Mouse (Mus musculus) heart, embryonic 13.5 days (tissue): Measurements from ENCODE around the gene Cdh15. TPM values are rescaled to one million over a fixed set of nuclear protein-coding genes. Genes with fewer than 3 reads are reported as not detected.

Source experiments
- ATAC-seq: fragments of 200-750 bp; cut with Nextera tagmentation; 2 replicates; pipeline ENCODE4 v1.8.0; 2017; ENCODE audit warnings: moderate TSS enrichment; ENCODE audit not compliant: insufficient number of reproducible peaks, low FRiP score, low TSS enrichment; ENCODE audit errors: extremely low read depth
- H3K27ac ChIP-seq: fragments of 300-500 bp; sonication (generic); replicated peaks from 2 replicates; pipeline ENCODE4 v1.5.1; 2015; ENCODE audit warnings: moderate library complexity, mild to moderate bottlenecking, inconsistent platforms
- H3K27me3 ChIP-seq: fragments of 300-500 bp; sonication (generic); replicated peaks from 2 replicates; pipeline ENCODE4 v1.6.1; 2015; ENCODE audit warnings: mild to moderate bottlenecking, inconsistent platforms
- H3K36me3 ChIP-seq: fragments of 300-500 bp; sonication (generic); 2 replicates; pipeline ENCODE4 v1.6.1; 2015; ENCODE audit warnings: mild to moderate bottlenecking, inconsistent platforms
- H3K4me1 ChIP-seq: fragments of 300-500 bp; sonication (generic); 2 replicates; pipeline ENCODE4 v1.6.1; 2015; ENCODE audit warnings: inconsistent platforms
- H3K4me2 ChIP-seq: fragments of 300-500 bp; sonication (generic); 2 replicates; pipeline ENCODE4 v1.6.1; 2015; ENCODE audit warnings: inconsistent platforms, mild to moderate bottlenecking, moderate library complexity
- H3K4me3 ChIP-seq: fragments of 300-500 bp; sonication (generic); 2 replicates; pipeline ENCODE4 v1.5.1; 2015; ENCODE audit warnings: moderate library complexity, mild to moderate bottlenecking, inconsistent platforms
- H3K9ac ChIP-seq: fragments of 300-500 bp; sonication (generic); 2 replicates; pipeline ENCODE4 v1.6.1; 2015; ENCODE audit warnings: inconsistent platforms, mild to moderate bottlenecking, moderate library complexity
- H3K9me3 ChIP-seq: fragments of 300-500 bp; sonication (generic); 2 replicates; pipeline ENCODE4 v1.6.1; 2016; ENCODE audit warnings: inconsistent platforms
- WGBS: fragments of 180-500 bp; shearing (Covaris S2); methylation state at CpG from one replicate; pipeline ENCODE4 v1.1.7; 2015; ENCODE audit warnings: mixed read lengths; 5-methylcytosine and 5-hydroxymethylcytosine counted together
- polyA plus RNA-seq: library from polyadenylated mRNA; unstranded; fragments of >200 nt; fragmentation: Nextera tagmentation; extraction: Ambion mirVana; gene quantifications from 2 replicates; pipeline ENCODE4 v1.2.1, GENCODE M21; 2015

The Cdh15 gene
- polyA plus RNA-seq, 1 experiment from 2014 or later = 0.47 TPM

DNA sequence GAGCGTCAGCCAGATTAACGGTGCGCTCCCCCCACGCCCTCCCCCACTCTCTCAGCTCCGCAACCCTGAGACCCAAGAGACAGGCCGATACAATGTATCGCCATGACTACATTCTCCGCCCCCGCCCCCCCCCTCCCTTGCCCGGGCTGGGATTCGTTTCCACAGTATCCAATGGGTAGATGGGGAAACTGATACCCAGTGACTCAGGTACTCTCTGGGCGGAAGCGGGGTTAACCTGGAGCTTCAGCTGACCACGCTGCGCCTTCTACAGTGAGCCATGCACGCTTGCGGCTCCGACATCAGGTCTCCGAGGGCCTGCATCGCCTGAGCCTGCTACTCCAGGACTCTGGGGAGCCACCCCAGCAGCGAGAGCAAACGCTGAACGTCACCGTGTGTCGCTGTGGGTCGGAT lies 17.0 kb downstream of the Cdh15 start:
- H3K36me3 ChIP-seq = no peaks in the 10 kb centered on the region
- ATAC-seq = no peak
- no peak overlapping the region for H3K27ac ChIP-seq
- 0 out of 2 replicates have a peak overlapping the region, but pooled peaks have one; percentile 7 for H3K9ac ChIP-seq
- H3K4me3 ChIP-seq = peak overlapping the region; percentile 33
- H3K4me2 ChIP-seq = peak overlapping the region; percentile 61
- H3K9me3 ChIP-seq = peaks cover 23% of the 10 kb centered on the region
- 0 out of 2 replicates have a peak, but pooled peaks cover 16% of the 10 kb centered on the region for H3K27me3 ChIP-seq
- peaks cover 11% of the 10 kb centered on the region; the same call in 1 of the 2 replicates for H3K4me1 ChIP-seq
- WGBS = 65% methylated on average over 26 of the region's 26 CpGs

GRCm38 (mm10) chr8:122865441-122865840 lies 17.7 kb downstream of the Cdh15 start:
- H3K36me3 ChIP-seq = no peaks in the 10 kb centered on the region
- H3K4me3 ChIP-seq = peak overlapping the region; percentile 33; the same call in 1 of the 2 replicates
- peaks cover 23% of the 10 kb centered on the region for H3K9me3 ChIP-seq
- no peak overlapping the region for H3K27ac ChIP-seq
- H3K27me3 ChIP-seq = 0 out of 2 replicates have a peak, but pooled peaks cover 21% of the 10 kb centered on the region
- no peak for ATAC-seq
- peak overlapping the region; percentile 61 for H3K4me2 ChIP-seq
- WGBS = 55% methylated on average over 10 of the region's 10 CpGs
- peaks cover 11% of the 10 kb centered on the region; the same call in 1 of the 2 replicates for H3K4me1 ChIP-seq
- H3K9ac ChIP-seq = no peak overlapping the region

DNA sequence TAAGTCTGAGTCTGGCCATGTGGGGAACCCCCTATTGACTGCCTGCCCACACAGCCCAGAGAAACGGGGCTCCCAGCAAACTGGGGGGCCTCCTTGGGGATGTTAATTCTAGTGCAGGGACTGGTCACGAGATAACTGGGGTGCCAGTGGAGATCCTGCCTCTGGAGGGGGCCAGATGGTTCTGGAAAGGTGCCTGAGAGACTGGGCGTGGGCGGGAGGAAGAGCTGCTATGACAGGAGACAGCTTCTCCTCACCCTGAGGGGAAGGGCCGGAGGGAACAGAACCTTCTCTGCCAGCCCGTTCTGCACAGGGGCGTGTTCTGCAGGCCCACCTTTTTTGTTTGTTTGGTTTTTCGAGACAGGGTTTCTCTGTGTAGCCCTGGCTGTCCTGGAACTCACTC lies 18.5 kb downstream of the Cdh15 start:
- no peak overlapping the region for H3K27ac ChIP-seq
- no peak overlapping the region for H3K4me3 ChIP-seq
- H3K4me1 ChIP-seq = peaks cover 11% of the 10 kb centered on the region; the same call in 1 of the 2 replicates
- H3K9me3 ChIP-seq = peaks cover 23% of the 10 kb centered on the region
- no peaks in the 10 kb centered on the region for H3K36me3 ChIP-seq
- H3K9ac ChIP-seq = no peak overlapping the region
- ATAC-seq = no peak
- H3K27me3 ChIP-seq = 0 out of 2 replicates have a peak, but pooled peaks cover 21% of the 10 kb centered on the region
- no peak overlapping the region for H3K4me2 ChIP-seq
- 72% methylated on average over 8 of the region's 8 CpGs for WGBS

DNA sequence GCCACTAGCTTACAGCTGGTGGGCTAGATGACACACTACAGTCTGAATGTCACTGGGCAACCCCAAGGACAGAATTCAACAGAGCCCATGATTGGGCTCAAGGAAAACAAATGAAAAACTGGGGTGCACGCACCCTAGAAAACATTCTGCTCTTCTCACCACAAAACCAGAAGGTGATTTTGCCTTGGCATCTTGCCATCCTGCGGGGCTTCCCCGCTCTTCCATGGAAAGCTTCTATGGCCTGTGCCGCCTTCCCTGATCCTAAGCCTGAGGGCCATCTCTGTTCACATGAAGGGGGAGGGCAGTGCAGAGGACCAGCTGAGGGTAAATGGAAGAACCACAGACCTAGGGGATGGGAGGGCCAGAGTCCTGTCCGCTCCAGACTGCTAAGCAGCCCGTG lies 20.2 kb downstream of the Cdh15 start:
- 85% methylated on average over 6 of the region's 6 CpGs for WGBS
- Histone ChIP-seq H3K9ac (no peak overlapping the region), H3K36me3 (no peaks in the 10 kb centered on the region), H3K4me3 (no peak overlapping the region), H3K9me3 (peaks cover 23% of the 10 kb centered on the region), H3K27me3 (0 out of 2 replicates have a peak, but pooled peaks cover 16% of the 10 kb centered on the region), H3K4me1 (peaks cover 11% of the 10 kb centered on the region; the same call in 1 of the 2 replicates), H3K4me2 (no peak overlapping the region), H3K27ac (no peak overlapping the region)
- no peak for ATAC-seq

- H3K27ac ChIP-seq = no peak overlapping the region
- peak overlapping the region; percentile 28 for H3K9ac ChIP-seq
- ATAC-seq = no peak
- H3K36me3 ChIP-seq = no peaks in the 10 kb centered on the region
- WGBS = 19% methylated on average over 31 of the region's 31 CpGs
- peak overlapping the region; percentile 57 for H3K4me2 ChIP-seq
- H3K9me3 ChIP-seq = peaks cover 8% of the 10 kb centered on the region
- H3K4me1 ChIP-seq = peaks cover 13% of the 10 kb centered on the region
- H3K27me3 ChIP-seq = 0 out of 2 replicates have a peak, but pooled peaks cover 6% of the 10 kb centered on the region
- peak overlapping the region; percentile 29 for H3K4me3 ChIP-seq
Observed at GRCm38 (mm10) chr8:122870377-122870863, 22.7 kb downstream of the Cdh15 start.

DNA sequence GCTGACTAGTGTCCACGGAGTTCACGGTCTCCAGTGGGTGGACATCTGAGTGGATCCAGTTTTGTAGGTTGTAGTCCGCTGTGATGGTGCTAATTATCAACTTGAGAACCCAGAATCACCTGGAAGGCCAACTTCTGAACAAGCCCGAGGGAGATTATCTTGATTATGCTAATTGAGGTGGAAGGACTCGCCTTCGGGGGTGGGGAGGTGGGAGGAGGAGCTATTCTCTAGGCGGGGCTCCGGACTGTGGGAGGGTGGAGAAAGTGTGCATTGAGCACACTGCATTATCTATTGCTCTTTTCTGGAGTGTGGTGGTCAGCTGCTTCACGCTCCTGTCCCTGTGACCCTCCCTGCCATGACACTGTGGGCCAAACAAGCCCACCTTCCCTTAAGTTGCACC lies 23.9 kb downstream of the Cdh15 start:
- H3K36me3 ChIP-seq = no peaks in the 10 kb centered on the region
- H3K27me3 ChIP-seq = 0 out of 2 replicates have a peak, but pooled peaks cover 6% of the 10 kb centered on the region
- no peak for ATAC-seq
- WGBS = 67% methylated on average over 9 of the region's 9 CpGs
- no peak overlapping the region for H3K4me2 ChIP-seq
- H3K4me1 ChIP-seq = peaks cover 15% of the 10 kb centered on the region
- no peak overlapping the region for H3K9ac ChIP-seq
- H3K27ac ChIP-seq = no peak overlapping the region
- H3K9me3 ChIP-seq = no peaks in the 10 kb centered on the region
- H3K4me3 ChIP-seq = no peak overlapping the region

DNA sequence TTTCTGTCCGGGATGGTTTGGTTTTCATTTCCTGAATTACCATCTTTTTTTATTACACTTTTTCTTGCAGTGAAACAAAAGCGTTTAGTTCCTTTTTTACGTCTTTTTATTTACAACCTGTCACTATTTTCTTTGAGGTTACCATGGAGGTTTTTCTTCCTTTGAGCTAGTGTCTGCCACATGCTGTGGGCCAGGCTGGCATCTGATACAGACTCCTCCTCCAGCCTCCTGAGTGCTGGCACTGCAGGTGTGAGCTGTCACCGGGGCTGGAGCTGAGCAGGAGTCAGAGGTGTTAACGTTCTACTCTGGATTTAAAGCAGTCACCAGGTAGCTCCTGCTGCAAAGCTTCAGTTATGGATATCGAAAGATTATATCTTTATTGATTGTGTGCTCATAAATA lies 25.4 kb downstream of the Cdh15 start:
- Histone ChIP-seq H3K4me3 (no peak overlapping the region), H3K4me2 (no peak overlapping the region), H3K9ac (no peak overlapping the region), H3K27ac (no peak overlapping the region), H3K36me3 (no peaks in the 10 kb centered on the region), H3K4me1 (peaks cover 11% of the 10 kb centered on the region), H3K9me3 (no peaks in the 10 kb centered on the region), H3K27me3 (0 out of 2 replicates have a peak, but pooled peaks cover 6% of the 10 kb centered on the region)
- ATAC-seq = no peak
- 43% methylated on average over 6 of the region's 6 CpGs for WGBS

- Histone ChIP-seq H3K9me3 (no peaks in the 10 kb centered on the region), H3K4me1 (peaks cover 11% of the 10 kb centered on the region), H3K4me3 (no peak overlapping the region), H3K9ac (no peak overlapping the region), H3K27ac (no peak overlapping the region), H3K4me2 (no peak overlapping the region), H3K27me3 (0 out of 2 replicates have a peak, but pooled peaks cover 2% of the 10 kb centered on the region), H3K36me3 (no peaks in the 10 kb centered on the region)
- WGBS = 56% methylated on average over 5 of the region's 5 CpGs
- ATAC-seq = no peak
Observed at GRCm38 (mm10) chr8:122875186-122875585, 27.4 kb downstream of the Cdh15 start.

DNA sequence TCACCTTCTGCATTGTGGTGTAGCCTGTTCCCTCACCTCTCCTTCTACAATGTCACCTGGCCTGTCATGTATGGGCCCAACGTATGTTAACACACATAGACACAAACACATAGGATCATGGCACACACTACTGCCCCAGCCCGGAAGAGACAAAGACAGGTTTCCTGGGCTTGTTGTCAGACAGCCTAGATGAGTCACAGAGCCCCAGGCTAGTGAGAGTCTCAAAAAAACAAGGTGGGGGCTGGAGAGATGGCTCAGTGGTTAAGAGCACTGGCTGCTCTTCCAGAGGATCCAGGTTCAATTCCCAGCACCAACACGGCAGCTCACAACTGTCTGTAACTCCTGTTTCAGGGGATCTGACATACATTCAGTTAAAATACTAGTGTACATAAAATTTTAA lies 30.5 kb downstream of the Cdh15 start:
- Histone ChIP-seq H3K27me3 (no peaks in the 10 kb centered on the region), H3K27ac (no peak overlapping the region), H3K4me1 (peaks cover 22% of the 10 kb centered on the region), H3K4me2 (no peak overlapping the region), H3K9ac (no peak overlapping the region), H3K36me3 (peaks cover 21% of the 10 kb centered on the region), H3K9me3 (no peaks in the 10 kb centered on the region), H3K4me3 (no peak overlapping the region)
- WGBS = 76% methylated on average over 3 of the region's 3 CpGs
- ATAC-seq = no peak

- 51% methylated on average over 3 of the region's 3 CpGs for WGBS
- Histone ChIP-seq H3K9ac (no peak overlapping the region), H3K4me2 (no peak overlapping the region), H3K36me3 (peaks cover 40% of the 10 kb centered on the region), H3K27me3 (no peaks in the 10 kb centered on the region), H3K4me3 (no peak overlapping the region), H3K27ac (no peak overlapping the region), H3K4me1 (peaks cover 30% of the 10 kb centered on the region), H3K9me3 (no peaks in the 10 kb centered on the region)
- no peak for ATAC-seq
Observed at GRCm38 (mm10) chr8:122880302-122880701, 32.5 kb downstream of the Cdh15 start.

DNA sequence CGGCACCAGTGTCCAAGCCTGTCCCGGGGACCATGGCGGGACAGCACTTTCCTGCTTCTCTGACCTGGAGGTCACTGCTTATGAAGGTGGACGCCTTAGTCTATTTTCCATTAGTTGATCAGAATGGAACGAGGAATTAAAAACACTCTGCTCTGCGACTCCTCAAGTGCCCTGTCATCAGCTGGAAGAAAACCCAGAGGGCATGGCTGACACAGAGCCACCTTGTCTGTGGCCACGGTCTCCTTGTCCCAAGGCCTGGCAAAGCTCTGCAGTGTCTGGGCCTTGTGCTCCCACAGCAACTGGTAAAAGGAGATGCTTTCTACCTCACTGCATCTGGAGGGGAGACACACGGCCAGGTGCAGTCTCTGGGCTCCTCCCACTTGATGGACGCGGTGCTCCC lies 35.9 kb downstream of the Cdh15 start:
- ATAC-seq = no peak
- no peaks in the 10 kb centered on the region for H3K9me3 ChIP-seq
- no peak overlapping the region for H3K4me3 ChIP-seq
- peaks cover 74% of the 10 kb centered on the region for H3K36me3 ChIP-seq
- peak overlapping the region; percentile 71 for H3K27ac ChIP-seq
- H3K4me1 ChIP-seq = peaks cover 23% of the 10 kb centered on the region
- H3K9ac ChIP-seq = no peak overlapping the region
- H3K27me3 ChIP-seq = no peaks in the 10 kb centered on the region
- H3K4me2 ChIP-seq = no peak overlapping the region
- WGBS = 58% methylated on average over 10 of the region's 10 CpGs

DNA sequence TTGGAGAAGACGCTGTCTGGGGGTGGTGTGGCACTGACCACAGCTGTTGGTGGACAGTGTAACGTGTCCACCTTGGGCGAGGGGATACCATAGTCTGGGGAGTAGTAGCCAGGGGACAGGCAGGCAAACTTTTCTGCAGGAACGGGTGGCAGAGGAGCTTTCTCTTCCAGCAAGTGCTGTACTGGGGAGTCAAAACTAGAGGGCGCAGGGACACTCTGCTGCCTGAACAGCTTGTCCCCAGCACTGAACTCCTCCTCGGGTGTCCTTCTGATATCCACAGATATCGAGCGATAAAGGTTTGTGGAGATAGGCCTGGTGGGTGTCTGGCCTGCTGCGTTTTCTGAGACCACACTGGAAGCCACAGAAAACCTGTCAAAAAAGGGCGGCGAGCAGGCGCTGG lies 43.7 kb downstream of the Cdh15 start:
- ATAC-seq = no peak
- Histone ChIP-seq H3K27ac (no peak overlapping the region), H3K9me3 (no peaks in the 10 kb centered on the region), H3K4me1 (no peaks in the 10 kb centered on the region), H3K27me3 (no peaks in the 10 kb centered on the region), H3K36me3 (peaks cover 99% of the 10 kb centered on the region), H3K4me3 (no peak overlapping the region), H3K4me2 (no peak overlapping the region), H3K9ac (no peak overlapping the region)
- 75% methylated on average over 12 of the region's 12 CpGs for WGBS
